Mouse (Mus musculus) olfactory bulb, adult 2 months (tissue): ENCODE data around the gene Ppp1r13b. TPM values are rescaled to one million over a fixed set of nuclear protein-coding genes. Genes with fewer than 3 reads are reported as not detected.

Experiments
- H3K27ac ChIP-seq: fragments of 200-500 bp; 2 replicates; pipeline ENCODE4 v1.5.1; 2012; ENCODE audit warnings: low read depth, low read length; ENCODE audit not compliant: insufficient read depth
- H3K4me1 ChIP-seq: fragments of 200-500 bp; 2 replicates; pipeline ENCODE4 v1.6.1; 2012; ENCODE audit warnings: low read length; ENCODE audit not compliant: control insufficient read depth, insufficient read depth
- H3K4me3 ChIP-seq: fragments of 200-500 bp; 2 replicates; pipeline ENCODE4 v1.5.1; 2012; ENCODE audit warnings: mild to moderate bottlenecking, low read depth, low read length, moderate library complexity; ENCODE audit not compliant: insufficient read depth
- CTCF ChIP-seq: fragments of 200-500 bp; IDR thresholded peaks from 2 replicates; pipeline ENCODE4 v1.5.1; 2012; ENCODE audit warnings: low read depth, mild to moderate bottlenecking, low read length, moderate library complexity; ENCODE audit not compliant: insufficient read depth
- POLR2A ChIP-seq: fragments of 200-500 bp; IDR thresholded peaks from 2 replicates; pipeline ENCODE4 v1.6.1; 2012; ENCODE audit warnings: mild to moderate bottlenecking, low read depth, low read length, moderate library complexity; ENCODE audit not compliant: insufficient read depth
- WGBS: fragments of 180-500 bp; shearing (Covaris S2); methylation state at CpG from one replicate; pipeline ENCODE4 v1.1.7; 2018; 5-methylcytosine and 5-hydroxymethylcytosine counted together
- polyA plus RNA-seq: library from polyadenylated mRNA; stranded (reverse); fragments of >200 nt; gene quantifications from 2 replicates; pipeline ENCODE4 v1.2.4, GENCODE M21; 2012; ENCODE audit warnings: low replicate concordance; ENCODE audit not compliant: missing spikeins, insufficient read depth, insufficient read length

The Ppp1r13b gene
- polyA plus RNA-seq, 1 experiment = not detected

- Histone ChIP-seq H3K4me1 (peaks cover 42% of the 10 kb centered on the region), H3K27ac (peak within 1 kb of the TSS; percentile 11), H3K4me3 (peak within 1 kb of the TSS; percentile 65)
- TF ChIP-seq CTCF (no peak), POLR2A (peak; percentile 70)
- WGBS = under 1% methylated on average over 87 of the region's 87 CpGs
Observed at GRCm38 (mm10) chr12:111813766-111814617, 93.9 kb downstream of the Ppp1r13b start, which contains the start of the genes Xrcc3 and Zfyve21. Xrcc3 (minus strand) TSS chr12:111813873. Zfyve21 (plus strand) TSS chr12:111814170.

- TF ChIP-seq CTCF = no peak
- TF ChIP-seq POLR2A = no peak
- 5% methylated on average over 27 of the region's 27 CpGs for WGBS
- Histone ChIP-seq H3K4me1 (peaks cover 44% of the 10 kb centered on the region), H3K4me3 (peak overlapping the region; percentile 58), H3K27ac (no peak overlapping the region)
Observed at GRCm38 (mm10) chr12:111813111-111813765, 94.7 kb downstream of the Ppp1r13b start.

GRCm38 (mm10) chr12:111812611-111813010 is 95.3 kb downstream of the Ppp1r13b start:
- no peak for TF ChIP-seq CTCF
- no peak for TF ChIP-seq POLR2A
- no peak overlapping the region for H3K27ac ChIP-seq
- no peak overlapping the region for H3K4me3 ChIP-seq
- 53% methylated on average over 12 of the region's 12 CpGs for WGBS
- H3K4me1 ChIP-seq = peaks cover 44% of the 10 kb centered on the region

GRCm38 (mm10) chr12:111812075-111812474 is 95.8 kb downstream of the Ppp1r13b start:
- TF ChIP-seq POLR2A = no peak
- no peak for TF ChIP-seq CTCF
- 90% methylated on average over 13 of the region's 13 CpGs for WGBS
- Histone ChIP-seq H3K4me3 (no peak overlapping the region), H3K4me1 (peaks cover 43% of the 10 kb centered on the region), H3K27ac (no peak overlapping the region)

GRCm38 (mm10) chr12:111809762-111810161 is 98.1 kb downstream of the Ppp1r13b start:
- TF ChIP-seq CTCF (no peak), POLR2A (no peak)
- Histone ChIP-seq H3K4me1 (peaks cover 26% of the 10 kb centered on the region), H3K4me3 (0 out of 2 replicates have a peak overlapping the region, but pooled peaks have one; percentile 2), H3K27ac (peak overlapping the region; percentile 8; the same call in 1 of the 2 replicates)
- 0% methylated on average over 9 of the region's 9 CpGs for WGBS

- Histone ChIP-seq H3K27ac (no peak overlapping the region), H3K4me3 (no peak overlapping the region), H3K4me1 (peaks cover 26% of the 10 kb centered on the region)
- WGBS = 79% methylated on average over 6 of the region's 6 CpGs
- no peak for TF ChIP-seq CTCF
- no peak for TF ChIP-seq POLR2A
Observed at GRCm38 (mm10) chr12:111808775-111809174, 99.1 kb downstream of the Ppp1r13b start.

GRCm38 (mm10) chr12:111803538-111803937 is 104.4 kb downstream of the Ppp1r13b start:
- H3K4me3 ChIP-seq = no peak overlapping the region
- peaks cover 3% of the 10 kb centered on the region; the same call in 1 of the 2 replicates for H3K4me1 ChIP-seq
- H3K27ac ChIP-seq = no peak overlapping the region
- 88% methylated on average over 5 of the region's 5 CpGs for WGBS
- TF ChIP-seq CTCF = no peak; the same call in 1 of the 2 replicates
- TF ChIP-seq POLR2A = no peak

- TF ChIP-seq CTCF = no peak
- TF ChIP-seq POLR2A = no peak
- 69% methylated on average over 10 of the region's 10 CpGs for WGBS
- Histone ChIP-seq H3K4me3 (no peak overlapping the region), H3K27ac (no peak overlapping the region), H3K4me1 (peaks cover 3% of the 10 kb centered on the region; the same call in 1 of the 2 replicates)
Observed at GRCm38 (mm10) chr12:111800459-111801183, 107.3 kb downstream of the Ppp1r13b start.
